Mouse (Mus musculus) left cerebral cortex, postnatal 36 days (tissue): ENCODE data around the gene Cdr2l. TPM values are rescaled to one million over a fixed set of nuclear protein-coding genes. Genes with fewer than 3 reads are reported as not detected.

Experiments used
- DNase-seq, 2 experiments: peaks; one replicate each; pipeline ENCODE4 v3.0.0; 2021 to 2022; ENCODE audit warnings: low spot score in 2 of 2, mixed read lengths in 1 of 2
- intact Hi-C: fragments of 180-260 bp; cut with DNase I; formaldehyde crosslinking; loops from one replicate; pipeline ENCODE4 v1.15.1; 2025
- total RNA-seq, 2 experiments: library from RNA; stranded (reverse); gene quantifications; 2 replicates each; pipeline ENCODE4 v1.2.3; 2021

Cdr2l gene
- total RNA-seq, 2 experiments from 2014 or later, result 20.6 to 23.1 TPM

GRCm38 (mm10) chr11:115400630-115401391 is 19.1 kb downstream of the Cdr2l start:
- intact Hi-C loops, result no loop called here
- peak; percentile 63 to 73 for DNase-seq

GRCm38 (mm10) chr11:115403338-115404124 is 21.8 kb downstream of the Cdr2l start, which contains the start of gene Mrpl58:
TSS of gene Mrpl58 (plus strand) at chr11:115403752.
- DNase-seq, result peak; percentile 89 to 92
- intact Hi-C loops, result no loop called here

- DNase-seq, result no peak
- intact Hi-C loops, result no loop called here
These were observed 24.0 kb downstream of the Cdr2l start for GRCm38 (mm10) chr11:115405723-115406122.

- intact Hi-C loops, result no loop called here
- DNase-seq, result no peak
These were observed 25.2 kb downstream of the Cdr2l start for GRCm38 (mm10) chr11:115406858-115407401.

GRCm38 (mm10) chr11:115408266-115408920 is 26.7 kb downstream of the Cdr2l start:
- DNase-seq, result no peak
- intact Hi-C loops, result no loop called here

- intact Hi-C loops, result no loop called here
- DNase-seq, result no peak
These were observed 27.8 kb downstream of the Cdr2l start for GRCm38 (mm10) chr11:115409556-115409955.

GRCm38 (mm10) chr11:115419531-115420237 is 38.0 kb downstream of the Cdr2l start, which contains the start of the genes Atp5h and Kctd2:
TSS of gene Atp5h (minus strand) at chr11:115419962.
TSS of gene Kctd2 (plus strand) at chr11:115420128.
- intact Hi-C loops, result loop anchor here (2.0 kb wide), 2 partner anchors 53 to 55 kb away; partner anchors contain the start of genes Armc7 and Hid1
- peak; percentile 94 to 96 for DNase-seq

- peak; percentile 55 to 66 for DNase-seq
- intact Hi-C loops, result loop anchor here (2.0 kb wide), 2 partner anchors 54 kb away; partner anchors contain the start of genes Armc7 and Hid1
These were observed 38.8 kb downstream of the Cdr2l start for GRCm38 (mm10) chr11:115420336-115421190.

- intact Hi-C loops, result loop anchor here (2.0 kb wide), 2 partner anchors 53 to 55 kb away; partner anchors contain the start of genes Armc7 and Hid1
- DNase-seq, result no peak
These were observed 39.6 kb downstream of the Cdr2l start for GRCm38 (mm10) chr11:115421328-115421727.

GRCm38 (mm10) chr11:115421972-115422371 is 40.3 kb downstream of the Cdr2l start:
- no peak for DNase-seq
- intact Hi-C loops, result loop anchor here (2.0 kb wide), 2 partner anchors 53 to 55 kb away; partner anchors contain the start of genes Armc7 and Hid1

- DNase-seq, result no peak
- intact Hi-C loops, result no loop called here
These were observed 41.4 kb downstream of the Cdr2l start for GRCm38 (mm10) chr11:115423091-115423490.

GRCm38 (mm10) chr11:115424666-115425065 is 43.0 kb downstream of the Cdr2l start:
- no peak for DNase-seq
- intact Hi-C loops, result no loop called here

- intact Hi-C loops, result no loop called here
- no peak for DNase-seq
These were observed 44.0 kb downstream of the Cdr2l start for GRCm38 (mm10) chr11:115425671-115426070.

- DNase-seq, result peak; percentile 72 to 73
- intact Hi-C loops, result loop anchor here (2.0 kb wide), 1 partner anchor 47 kb away; the partner anchor contains the start of gene Armc7
These were observed 46.0 kb downstream of the Cdr2l start for GRCm38 (mm10) chr11:115427482-115428331.

GRCm38 (mm10) chr11:115429307-115429706 is 47.6 kb downstream of the Cdr2l start:
- intact Hi-C loops, result loop anchor here (2.0 kb wide), 1 partner anchor 45 kb away; the partner anchor contains the start of gene Armc7

GRCm38 (mm10) chr11:115430561-115430960 is 48.8 kb downstream of the Cdr2l start:
- intact Hi-C loops, result no loop called here
- DNase-seq, result no peak

More at GRCm38 (mm10) chr11:115429307-115429706, 47.6 kb downstream of the Cdr2l start:
- DNase-seq, result peak in 1 of 2 experiments; percentile 58

GRCm38 (mm10) chr11:115432814-115433213 is 51.1 kb downstream of the Cdr2l start:
- intact Hi-C loops, result no loop called here
- DNase-seq, result no peak
